Mouse (Mus musculus) midbrain, embryonic 14.5 days (tissue): ENCODE results near the gene Hint3. TPM values are rescaled to one million over a fixed set of nuclear protein-coding genes. Genes with fewer than 3 reads are reported as not detected.
"Not testable (repeated sequence)": the region's sequence is repeated elsewhere in the genome, so short reads cannot be mapped to it uniquely, and the experiment has no call there.

ENCODE experiments used
- ATAC-seq: fragments of 200-750 bp; cut with Nextera tagmentation; 2 replicates; pipeline ENCODE4 v1.8.0; 2017; ENCODE audit warnings: moderate number of reproducible peaks, moderate library complexity; ENCODE audit not compliant: low FRiP score, low TSS enrichment
- DNase-seq: peaks from one replicate; pipeline ENCODE4 v3.0.0-alpha.2; 2015
- H3K27ac ChIP-seq: fragments of 300-500 bp; sonication (generic); replicated peaks from 2 replicates; pipeline ENCODE4 v1.5.1; 2014; ENCODE audit warnings: mild to moderate bottlenecking, low read depth, low read length, moderate library complexity
- H3K27me3 ChIP-seq: fragments of 300-500 bp; sonication (generic); 2 replicates; pipeline ENCODE4 v1.6.1; 2014; ENCODE audit warnings: low read length, control low read depth, mixed read lengths; ENCODE audit not compliant: control insufficient read depth, insufficient read depth
- H3K36me3 ChIP-seq: fragments of 300-500 bp; sonication (generic); 2 replicates; pipeline ENCODE4 v1.6.1; 2014; ENCODE audit warnings: low read length, control low read depth; ENCODE audit not compliant: control insufficient read depth, insufficient read depth
- H3K4me1 ChIP-seq: fragments of 300-500 bp; sonication (generic); 2 replicates; pipeline ENCODE4 v1.6.1; 2014; ENCODE audit warnings: mild to moderate bottlenecking, antibody characterized with exemption, low read length, control low read depth; ENCODE audit not compliant: control insufficient read depth, insufficient read depth
- H3K4me2 ChIP-seq: fragments of 300-500 bp; sonication (generic); 2 replicates; pipeline ENCODE4 v1.6.1; 2014; ENCODE audit warnings: mild to moderate bottlenecking, low read length, moderate library complexity
- H3K4me3 ChIP-seq: fragments of 300-500 bp; sonication (generic); replicated peaks from 2 replicates; pipeline ENCODE4 v1.5.1; 2014; ENCODE audit warnings: low read depth, low read length
- H3K9ac ChIP-seq: fragments of 300-500 bp; sonication (generic); replicated peaks from 2 replicates; pipeline ENCODE4 v1.6.1; 2014; ENCODE audit warnings: mild to moderate bottlenecking, low read length, moderate library complexity
- H3K9me3 ChIP-seq: fragments of 300-500 bp; sonication (generic); 2 replicates; pipeline ENCODE4 v1.6.1; 2016; ENCODE audit warnings: low read length, control low read depth, mixed read lengths; ENCODE audit not compliant: control insufficient read depth
- WGBS: fragments of 180-500 bp; shearing (Covaris S2); extraction: QIAGEN DNeasy Blood & Tissue Kit; methylation state at CpG from one replicate; pipeline ENCODE4 v1.1.7; 2014; 5-methylcytosine and 5-hydroxymethylcytosine counted together
- polyA plus RNA-seq: library from polyadenylated mRNA; unstranded; fragments of >200 nt; fragmentation: Nextera tagmentation; extraction: Ambion mirVana; gene quantifications from 2 replicates; pipeline ENCODE4 v1.2.1, GENCODE M21; 2014

The Hint3 gene
- polyA plus RNA-seq, 1 experiment from 2014 or later: 21.8 TPM

GRCm38 (mm10) chr10:30632718-30633117 is 3.3 kb upstream of the Hint3 start:
- H3K36me3 ChIP-seq: no peaks in the 10 kb centered on the region
- ATAC-seq (no peak), DNase-seq (no peak)
- no peak overlapping the region for H3K27ac ChIP-seq
- H3K4me2 ChIP-seq: no peak overlapping the region
- no peaks in the 10 kb centered on the region for H3K9me3 ChIP-seq
- no peak overlapping the region for H3K9ac ChIP-seq
- 89% methylated on average over 1 of the region's 1 CpGs for WGBS
- H3K4me1 ChIP-seq: no peaks in the 10 kb centered on the region
- no peaks in the 10 kb centered on the region for H3K27me3 ChIP-seq
- H3K4me3 ChIP-seq: no peak overlapping the region

- Histone ChIP-seq H3K36me3 (no peaks in the 10 kb centered on the region), H3K4me2 (no peak overlapping the region), H3K9me3 (no peaks in the 10 kb centered on the region), H3K27ac (no peak overlapping the region), H3K4me3 (no peak overlapping the region), H3K4me1 (no peaks in the 10 kb centered on the region), H3K9ac (no peak overlapping the region), H3K27me3 (no peaks in the 10 kb centered on the region)
- DNase-seq (no peak), ATAC-seq (no peak)
Observed at GRCm38 (mm10) chr10:30629977-30630376, 545 bp upstream of the Hint3 start.

GRCm38 (mm10) chr10:30628444-30628843 is 988 bp downstream of the Hint3 start:
- not testable (repeated sequence) for DNase-seq, H3K27ac ChIP-seq, ATAC-seq, H3K4me3 ChIP-seq, H3K4me1 ChIP-seq, H3K36me3 ChIP-seq, H3K27me3 ChIP-seq, H3K9ac ChIP-seq, H3K4me2 ChIP-seq, H3K9me3 ChIP-seq
- 89% methylated on average over 11 of the region's 11 CpGs for WGBS

- Histone ChIP-seq H3K9me3 (no peaks in the 10 kb centered on the region), H3K4me3 (no peak overlapping the region), H3K27ac (no peak overlapping the region), H3K27me3 (no peaks in the 10 kb centered on the region), H3K36me3 (no peaks in the 10 kb centered on the region), H3K9ac (no peak overlapping the region), H3K4me1 (no peaks in the 10 kb centered on the region), H3K4me2 (no peak overlapping the region)
- DNase-seq: no peak
- WGBS: 37% methylated on average over 1 of the region's 1 CpGs
- no peak for ATAC-seq
Observed at GRCm38 (mm10) chr10:30627548-30627947, 1.9 kb downstream of the Hint3 start.

GRCm38 (mm10) chr10:30624161-30625019 is 5.0 kb downstream of the Hint3 start:
- no peak overlapping the region for H3K4me3 ChIP-seq
- WGBS: 73% methylated on average over 5 of the region's 5 CpGs
- peak; percentile 39 for DNase-seq
- no peaks in the 10 kb centered on the region for H3K36me3 ChIP-seq
- no peak overlapping the region for H3K9ac ChIP-seq
- no peaks in the 10 kb centered on the region for H3K27me3 ChIP-seq
- no peaks in the 10 kb centered on the region for H3K4me1 ChIP-seq
- no peaks in the 10 kb centered on the region for H3K9me3 ChIP-seq
- no peak overlapping the region for H3K27ac ChIP-seq
- H3K4me2 ChIP-seq: no peak overlapping the region
- ATAC-seq: no peak; the same call in 1 of the 2 replicates

GRCm38 (mm10) chr10:30622928-30623327 is 6.5 kb downstream of the Hint3 start:
- DNase-seq (peak; percentile 51), ATAC-seq (no peak)
- Histone ChIP-seq H3K9me3 (no peaks in the 10 kb centered on the region), H3K4me3 (no peak overlapping the region), H3K36me3 (no peaks in the 10 kb centered on the region), H3K27me3 (no peaks in the 10 kb centered on the region), H3K4me1 (no peaks in the 10 kb centered on the region), H3K9ac (no peak overlapping the region), H3K4me2 (no peak overlapping the region), H3K27ac (no peak overlapping the region)

- no peak for ATAC-seq
Observed at GRCm38 (mm10) chr10:30618918-30619210, 10.6 kb downstream of the Hint3 start.

GRCm38 (mm10) chr10:30618091-30618917 is 11.1 kb downstream of the Hint3 start:
- ATAC-seq: peak; percentile 100
- H3K27me3 ChIP-seq: no peaks in the 10 kb centered on the region
- no peaks in the 10 kb centered on the region for H3K9me3 ChIP-seq
- H3K4me3 ChIP-seq: peak overlapping the region; percentile 68
- peak overlapping the region; percentile 92 for H3K27ac ChIP-seq
- peak overlapping the region; percentile 57 for H3K4me2 ChIP-seq
- peak; percentile 99 for DNase-seq
- no peaks in the 10 kb centered on the region for H3K36me3 ChIP-seq
- peak overlapping the region; percentile 72 for H3K9ac ChIP-seq
- WGBS: under 1% methylated on average over 49 of the region's 49 CpGs
- H3K4me1 ChIP-seq: 0 out of 2 replicates have a peak, but pooled peaks cover 6% of the 10 kb centered on the region

More at GRCm38 (mm10) chr10:30618918-30619210, 10.6 kb downstream of the Hint3 start:
- Histone ChIP-seq H3K4me1 (0 out of 2 replicates have a peak, but pooled peaks cover 6% of the 10 kb centered on the region), H3K4me2 (peak overlapping the region; percentile 57), H3K9ac (peak overlapping the region; percentile 51), H3K27me3 (no peaks in the 10 kb centered on the region), H3K36me3 (no peaks in the 10 kb centered on the region), H3K27ac (peak overlapping the region; percentile 92), H3K4me3 (peak overlapping the region; percentile 68), H3K9me3 (no peaks in the 10 kb centered on the region)
- no peak for DNase-seq
- 37% methylated on average over 3 of the region's 3 CpGs for WGBS
